Mouse (Mus musculus) cortical plate, adult 2 months (tissue): ENCODE data around the gene Fam169b.

Experiments
- CTCF ChIP-seq: fragments of 200-500 bp; IDR thresholded peaks from 2 replicates; pipeline ENCODE4 v1.5.1; 2011; ENCODE audit warnings: mild to moderate bottlenecking, control low read depth, low read length; ENCODE audit not compliant: insufficient read depth; ENCODE audit errors: extremely low read depth
- POLR2A ChIP-seq: fragments of 200-500 bp; IDR thresholded peaks from 2 replicates; pipeline ENCODE4 v1.6.1; 2011; ENCODE audit warnings: mild to moderate bottlenecking, low read length, control low read depth; ENCODE audit not compliant: insufficient read depth; ENCODE audit errors: extremely low read depth

GRCm38 (mm10) chr7:68273515-68273914, at the start of gene Fam169b:
- TF ChIP-seq CTCF (no peak), POLR2A (no peak)
